Mouse (Mus musculus): ENCODE measurements around the gene Fbxw13. TPM values are rescaled to one million over a fixed set of nuclear protein-coding genes. Genes with fewer than 3 reads are reported as not detected.

The Fbxw13 gene
- not detected in 2 replicates for polyA plus RNA-seq (2015; fragmentation: Nextera tagmentation; extraction: Ambion mirVana)

DNA sequence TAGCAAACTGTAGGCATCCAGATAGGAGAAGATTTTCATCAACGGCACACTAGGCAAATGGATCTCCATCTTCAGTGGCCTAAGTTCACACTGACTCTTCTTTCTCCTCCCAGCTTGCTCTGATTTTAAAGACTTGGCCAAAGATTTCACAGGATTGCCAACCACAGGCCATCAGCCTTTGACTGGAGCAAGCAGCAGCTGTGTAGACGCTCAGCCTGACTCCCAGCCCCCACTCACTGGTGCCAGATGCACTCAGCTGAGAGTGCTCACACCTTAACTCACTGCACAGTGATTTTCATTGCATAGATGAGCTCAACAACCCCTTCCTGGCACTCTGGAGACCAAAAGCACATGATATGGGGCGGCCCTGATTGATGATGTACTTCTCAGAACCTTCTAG lies at the start of gene Fbxw13:
Gene Fbxw13 (minus strand): TSS at position 101 of the 400 bp plus-strand sequence.

DNA sequence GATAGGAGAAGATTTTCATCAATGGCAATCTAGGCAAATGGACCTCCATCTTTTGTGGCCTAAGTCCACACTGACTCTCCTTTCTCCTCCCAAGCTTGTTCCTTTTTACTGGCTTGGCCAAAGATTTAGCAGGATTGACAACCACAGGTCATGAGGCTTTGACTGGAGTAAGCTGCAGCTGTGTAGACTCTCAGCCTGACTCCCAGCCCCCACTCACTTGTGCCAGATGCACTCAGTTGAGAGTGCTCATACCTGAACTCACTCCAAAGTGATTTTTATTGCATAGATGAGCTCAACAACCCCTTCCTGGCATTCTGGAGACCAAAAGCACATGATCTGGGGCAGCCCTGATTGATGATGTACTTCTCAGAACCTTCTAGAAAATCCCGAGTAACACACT lies 38.9 kb upstream of the Fbxw13 start, which contains the start of gene Fbxw20:
Gene Fbxw20 (minus strand): TSS at position 101 of the 400 bp plus-strand sequence.

DNA sequence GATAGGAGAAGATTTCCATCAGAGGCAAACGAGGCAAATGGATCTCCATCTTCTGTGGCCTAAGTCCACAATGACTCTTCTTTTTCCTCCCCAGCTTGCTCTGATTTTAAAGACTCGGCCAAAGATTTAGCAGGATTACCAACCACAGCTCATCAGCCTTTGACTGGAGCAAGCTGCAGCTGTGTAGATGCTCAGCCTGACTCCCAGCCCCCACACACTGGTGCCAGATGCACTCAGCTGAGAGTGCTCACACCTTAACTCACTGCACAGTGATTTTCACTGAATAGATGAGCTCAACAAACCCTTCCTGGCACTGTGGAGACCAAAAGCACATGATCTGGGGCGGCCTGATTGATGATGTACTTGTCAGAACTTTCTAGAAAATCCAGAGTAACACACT lies 33.8 kb downstream of the Fbxw13 start, which contains the start of gene Fbxw21:
Gene Fbxw21 (minus strand): TSS at position 101 of the 400 bp plus-strand sequence.

Other genes starting within 250 kb of the Fbxw13 start
- 6.9 and 7.2 TPM in 2 replicates for gene Col7a1, start 242.4 kb downstream of the Fbxw13 start, polyA plus RNA-seq (2015; fragmentation: Nextera tagmentation; extraction: Ambion mirVana)
- 0.30 TPM in 1 of 2 replicates, not detected in the other for gene Ucn2, start 210.0 kb downstream of the Fbxw13 start, polyA plus RNA-seq (2015; fragmentation: Nextera tagmentation; extraction: Ambion mirVana)
- 5.4 and 5.8 TPM in 2 replicates for gene Pfkfb4, start 204.2 kb downstream of the Fbxw13 start, polyA plus RNA-seq (2015; fragmentation: Nextera tagmentation; extraction: Ambion mirVana)
- gene Shisa5, start 157.4 kb downstream of the Fbxw13 start, polyA plus RNA-seq (2015; fragmentation: Nextera tagmentation; extraction: Ambion mirVana) = 120 and 181 TPM in 2 replicates
- 19.0 and 28.9 TPM in 2 replicates for gene Trex1, start 136.2 kb downstream of the Fbxw13 start, polyA plus RNA-seq (2015; fragmentation: Nextera tagmentation; extraction: Ambion mirVana)
- 14.4 and 21.7 TPM in 2 replicates for gene Atrip, start 121.9 kb downstream of the Fbxw13 start, polyA plus RNA-seq (2015; fragmentation: Nextera tagmentation; extraction: Ambion mirVana)
- gene Ccdc51, start 113.5 kb downstream of the Fbxw13 start, polyA plus RNA-seq (2015; fragmentation: Nextera tagmentation; extraction: Ambion mirVana) = 20.5 and 24.2 TPM in 2 replicates
- 801 and 807 TPM in 2 replicates for gene Tma7, start 113.4 kb downstream of the Fbxw13 start, polyA plus RNA-seq (2015; fragmentation: Nextera tagmentation; extraction: Ambion mirVana)
- 7.9 and 14.1 TPM in 2 replicates for gene Plxnb1, start 100.6 kb downstream of the Fbxw13 start, polyA plus RNA-seq (2015; fragmentation: Nextera tagmentation; extraction: Ambion mirVana)
- 0.18 TPM in 1 of 2 replicates, not detected in the other for gene Fbxw21, start 33.9 kb downstream of the Fbxw13 start, polyA plus RNA-seq (2015; fragmentation: Nextera tagmentation; extraction: Ambion mirVana)
- gene Fbxw20, start 38.8 kb upstream of the Fbxw13 start, polyA plus RNA-seq (2015; fragmentation: Nextera tagmentation; extraction: Ambion mirVana) = not detected in 2 replicates
- gene Fbxw14, start 91.7 kb upstream of the Fbxw13 start, polyA plus RNA-seq (2015; fragmentation: Nextera tagmentation; extraction: Ambion mirVana) = not detected in 2 replicates
- not detected in 2 replicates for gene Fbxw28, start 143.7 kb upstream of the Fbxw13 start, polyA plus RNA-seq (2015; fragmentation: Nextera tagmentation; extraction: Ambion mirVana)
- gene Fbxw22, start 208.3 kb upstream of the Fbxw13 start, polyA plus RNA-seq (2015; fragmentation: Nextera tagmentation; extraction: Ambion mirVana) = not detected in 2 replicates

Data from adrenal gland, postnatal 0 days (tissue).